Mouse (Mus musculus) kidney, adult 2 months (tissue): ENCODE results near the gene Hmox2. TPM values are rescaled to one million over a fixed set of nuclear protein-coding genes. Genes with fewer than 3 reads are reported as not detected.
A peak's percentile ranks its signal among the peaks of the same experiment; 100 is the strongest.
"Not testable (repeated sequence)": the region's sequence is repeated elsewhere in the genome, so short reads cannot be mapped to it uniquely, and the experiment has no call there.

ENCODE experiments used
- DNase-seq: peaks from one replicate; pipeline ENCODE4 v3.0.0; 2021
- H3K27ac ChIP-seq: fragments of 200-500 bp; 2 replicates; pipeline ENCODE4 v1.5.1; 2012; ENCODE audit warnings: low read depth, low read length, control low read depth, inconsistent platforms; ENCODE audit not compliant: insufficient read depth
- H3K27me3 ChIP-seq: fragments of 200-500 bp; replicated peaks from 2 replicates; pipeline ENCODE4 v1.6.1; 2012; ENCODE audit warnings: mild to moderate bottlenecking, moderate library complexity, low read length, inconsistent platforms; ENCODE audit not compliant: control insufficient read depth, insufficient read depth
- H3K36me3 ChIP-seq: fragments of 200-500 bp; 2 replicates; pipeline ENCODE4 v1.6.1; 2012; ENCODE audit warnings: mild to moderate bottlenecking, moderate library complexity, low read length, inconsistent platforms; ENCODE audit not compliant: control insufficient read depth, insufficient read depth
- H3K4me1 ChIP-seq: fragments of 200-500 bp; 2 replicates; pipeline ENCODE4 v1.6.1; 2011; ENCODE audit warnings: low read length; ENCODE audit not compliant: control insufficient read depth, insufficient read depth
- H3K4me3 ChIP-seq: fragments of 200-500 bp; 2 replicates; pipeline ENCODE4 v1.5.1; 2011; ENCODE audit warnings: mild to moderate bottlenecking, low read depth, low read length, control low read depth; ENCODE audit not compliant: insufficient read depth
- CTCF ChIP-seq: fragments of 200-500 bp; conservative IDR thresholded peaks from 2 replicates; pipeline ENCODE4 v1.5.1; 2011; ENCODE audit warnings: low read depth, mild to moderate bottlenecking, control low read depth, low read length, moderate library complexity, mixed read lengths; ENCODE audit not compliant: insufficient read depth, insufficient read length
- POLR2A ChIP-seq: fragments of 200-500 bp; IDR thresholded peaks from one replicate; pipeline ENCODE4 v1.6.1; 2011; ENCODE audit warnings: low read depth, low read length, control low read depth
- WGBS: fragments of 180-500 bp; shearing (Covaris S2); methylation state at CpG from one replicate; pipeline ENCODE4 v1.1.7; 2018; 5-methylcytosine and 5-hydroxymethylcytosine counted together
- polyA plus RNA-seq: library from polyadenylated mRNA; depleted of rRNA; stranded (reverse); fragments of >200 nt; gene quantifications from 2 replicates; pipeline ENCODE4 v1.2.3, GENCODE M21; 2012

Hmox2 gene
- polyA plus RNA-seq, 1 experiment, result 70.7 TPM

DNA sequence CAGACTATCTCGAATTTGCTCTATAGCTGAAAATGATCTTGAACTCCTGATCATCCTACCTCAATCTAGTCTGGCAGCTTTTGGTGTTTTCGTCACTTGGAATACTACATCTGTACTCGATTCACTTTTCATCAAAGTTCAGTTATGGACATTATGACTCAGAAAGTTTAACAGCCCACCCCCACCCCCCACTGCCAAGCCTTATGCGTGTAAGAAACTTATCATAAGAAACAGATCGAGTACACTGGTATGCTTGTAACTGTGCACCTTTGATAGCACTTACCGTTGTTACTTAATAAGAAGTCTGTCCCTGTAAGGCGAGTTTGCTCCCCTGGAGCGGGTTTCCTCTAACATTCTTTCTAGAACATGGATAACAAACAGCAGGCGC, 43.0 kb upstream of the Hmox2 start:
- peaks cover 12% of the 10 kb centered on the region for H3K4me1 ChIP-seq
- peak overlapping the region; percentile 87 for H3K4me3 ChIP-seq
- no peak for DNase-seq
- TF ChIP-seq CTCF, result no peak
- TF ChIP-seq POLR2A, result no peak
- no peaks in the 10 kb centered on the region; the same call in 1 of the 2 replicates for H3K36me3 ChIP-seq
- H3K27ac ChIP-seq, result peak overlapping the region; percentile 95
- 22% methylated on average over 9 of the region's 9 CpGs for WGBS
- no peaks in the 10 kb centered on the region for H3K27me3 ChIP-seq

DNA sequence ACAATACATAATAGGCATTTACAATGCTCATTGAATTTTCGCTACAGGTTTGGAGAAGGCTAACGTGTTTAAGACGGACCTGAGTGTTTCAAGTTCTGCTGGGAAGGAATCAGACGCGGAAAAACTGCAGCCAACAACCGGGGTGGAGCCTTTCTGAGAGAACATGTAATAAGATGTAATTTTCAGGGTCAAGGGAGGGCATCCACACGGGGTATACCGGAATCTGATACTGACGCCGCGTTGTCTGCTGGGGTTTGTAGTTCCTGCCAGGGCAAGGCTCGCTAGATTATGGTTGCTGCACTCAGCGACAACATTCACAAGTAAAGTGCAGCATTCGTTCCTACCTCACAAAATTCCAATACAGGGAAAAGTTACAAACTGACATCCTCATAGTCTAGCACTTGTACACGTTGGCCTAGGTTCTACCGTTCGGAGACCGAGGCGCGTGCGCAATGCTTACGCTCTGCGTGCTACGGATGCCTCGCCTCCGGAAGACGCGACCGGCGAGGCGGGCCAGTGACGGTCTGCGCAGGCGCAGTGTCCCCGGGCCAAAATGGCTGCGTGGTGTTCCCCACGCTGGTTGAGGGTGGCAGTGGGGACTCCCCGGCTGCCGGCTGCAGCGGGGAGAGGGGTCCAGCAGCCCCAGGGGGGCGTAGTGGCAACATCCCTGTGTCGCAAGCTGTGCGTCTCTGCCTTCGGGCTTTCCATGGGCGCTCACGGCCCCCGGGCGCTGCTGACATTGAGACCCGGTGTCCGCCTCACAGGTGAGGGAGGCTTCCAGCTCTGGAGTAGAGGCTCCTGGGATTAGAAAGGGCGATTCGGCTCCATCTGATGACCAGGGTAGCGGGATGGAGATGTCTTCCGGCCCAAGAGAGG, 42.3 kb upstream of the Hmox2 start:
- Histone ChIP-seq H3K4me1 (peaks cover 8% of the 10 kb centered on the region), H3K27ac (peak overlapping the region; percentile 95), H3K36me3 (peaks cover 2% of the 10 kb centered on the region), H3K4me3 (peak overlapping the region; percentile 87), H3K27me3 (no peaks in the 10 kb centered on the region)
- DNase-seq, result peak; percentile 96
- 1% methylated on average over 54 of the region's 54 CpGs for WGBS
- TF ChIP-seq POLR2A, result peak; percentile 79
- no peak for TF ChIP-seq CTCF

DNA sequence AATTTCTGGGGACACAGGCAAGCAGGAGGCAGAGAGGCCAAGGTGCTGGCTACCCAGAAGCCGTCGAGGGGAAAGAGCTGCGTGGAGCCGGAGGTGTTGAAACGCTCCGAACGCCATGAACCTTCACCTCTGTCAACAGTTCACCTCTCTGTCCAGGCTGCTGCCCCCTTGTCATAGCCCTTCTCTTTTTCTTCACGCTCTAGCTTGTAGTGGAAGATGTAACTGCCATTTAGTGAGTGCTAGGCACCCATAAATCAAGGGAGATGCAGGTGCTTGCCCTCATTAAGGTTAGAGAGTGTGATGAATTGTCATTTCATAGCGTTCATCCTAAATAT, 41.7 kb upstream of the Hmox2 start:
- TF ChIP-seq POLR2A (no peak), CTCF (no peak)
- H3K4me3 ChIP-seq, result peak overlapping the region; percentile 87
- H3K27me3 ChIP-seq, result no peaks in the 10 kb centered on the region
- peak overlapping the region; percentile 40; the same call in 1 of the 2 replicates for H3K27ac ChIP-seq
- no peak for DNase-seq
- H3K4me1 ChIP-seq, result peaks cover 7% of the 10 kb centered on the region
- H3K36me3 ChIP-seq, result peaks cover 4% of the 10 kb centered on the region
- WGBS, result under 1% methylated on average over 9 of the region's 9 CpGs

DNA sequence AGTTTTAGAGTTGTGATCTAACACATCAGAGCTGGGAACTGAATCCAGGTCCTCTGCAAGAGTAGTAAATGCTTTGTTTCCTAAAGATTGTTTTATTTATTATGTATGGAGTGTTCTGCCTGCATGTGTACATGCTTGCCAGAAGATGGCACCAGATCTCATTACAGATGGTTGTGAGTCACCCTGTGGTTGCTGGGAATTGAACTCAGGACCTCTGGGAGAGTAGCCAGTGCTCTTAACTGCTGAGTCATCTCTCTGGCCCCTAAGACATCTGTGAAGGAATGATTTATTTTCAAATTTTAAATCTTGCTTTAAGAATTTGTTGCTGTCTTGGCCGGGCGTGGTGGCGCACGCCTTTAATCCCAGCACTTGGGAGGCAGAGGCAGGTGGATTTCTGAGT, 36.8 kb upstream of the Hmox2 start:
- not testable (repeated sequence) for H3K4me1 ChIP-seq, H3K4me3 ChIP-seq, H3K27me3 ChIP-seq, H3K27ac ChIP-seq, DNase-seq
- TF ChIP-seq CTCF, result 0 out of 2 replicates have a peak, but pooled peaks have one; percentile 5
- 100% methylated on average over 4 of the region's 4 CpGs for WGBS
- peaks cover 14% of the 10 kb centered on the region for H3K36me3 ChIP-seq

DNA sequence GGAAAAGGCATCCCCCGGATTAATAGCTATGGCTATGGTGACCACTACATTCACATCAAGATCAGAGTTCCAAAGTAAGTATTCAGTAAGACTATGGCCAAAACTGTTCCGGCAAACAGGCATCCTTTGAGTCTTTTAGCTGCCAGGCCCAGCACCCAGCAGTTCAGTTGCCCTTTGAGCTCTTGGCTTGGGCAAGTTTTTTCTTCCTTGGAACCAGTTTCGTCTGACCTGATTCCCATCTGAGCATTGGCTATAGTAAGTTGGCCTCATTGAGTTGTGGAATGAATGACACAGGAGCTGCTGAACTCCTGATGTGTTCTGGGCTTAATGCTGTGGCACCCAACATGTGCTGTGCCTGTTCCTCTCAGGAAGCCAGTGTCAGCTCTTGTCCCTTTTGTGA, 24.9 kb upstream of the Hmox2 start:
- peaks cover 3% of the 10 kb centered on the region; the same call in 1 of the 2 replicates for H3K4me1 ChIP-seq
- H3K27me3 ChIP-seq, result no peaks in the 10 kb centered on the region
- WGBS, result 64% methylated on average over 3 of the region's 3 CpGs
- no peak overlapping the region for H3K4me3 ChIP-seq
- H3K36me3 ChIP-seq, result peaks cover 13% of the 10 kb centered on the region
- peak; percentile 80 for DNase-seq
- no peak overlapping the region for H3K27ac ChIP-seq
- TF ChIP-seq CTCF, result no peak

DNA sequence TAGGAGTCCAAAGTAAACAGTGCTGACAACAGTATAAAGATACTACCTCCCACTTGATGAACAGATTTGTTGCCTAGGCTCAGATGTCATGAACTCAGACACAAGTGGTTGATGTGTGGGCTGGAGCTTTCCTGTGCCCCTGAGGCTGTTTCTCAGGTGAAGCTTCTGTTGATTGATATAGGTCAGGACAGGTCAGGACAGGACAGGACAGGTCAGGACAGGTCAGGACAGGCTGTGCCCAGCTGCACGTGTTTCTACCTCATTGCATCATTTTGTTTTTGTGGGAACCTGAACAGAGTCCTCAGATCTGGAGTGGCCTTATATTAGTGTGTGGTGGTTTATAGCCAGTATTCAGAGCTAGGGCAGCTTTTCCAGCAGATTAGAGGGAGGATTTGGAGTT, 23.5 kb upstream of the Hmox2 start:
- 21% methylated on average over 1 of the region's 1 CpGs for WGBS
- Histone ChIP-seq H3K4me1 (peaks cover 3% of the 10 kb centered on the region; the same call in 1 of the 2 replicates), H3K4me3 (no peak overlapping the region), H3K27ac (no peak overlapping the region), H3K27me3 (no peaks in the 10 kb centered on the region), H3K36me3 (peaks cover 8% of the 10 kb centered on the region)
- TF ChIP-seq POLR2A, result no peak
- no peak for TF ChIP-seq CTCF
- DNase-seq, result no peak

DNA sequence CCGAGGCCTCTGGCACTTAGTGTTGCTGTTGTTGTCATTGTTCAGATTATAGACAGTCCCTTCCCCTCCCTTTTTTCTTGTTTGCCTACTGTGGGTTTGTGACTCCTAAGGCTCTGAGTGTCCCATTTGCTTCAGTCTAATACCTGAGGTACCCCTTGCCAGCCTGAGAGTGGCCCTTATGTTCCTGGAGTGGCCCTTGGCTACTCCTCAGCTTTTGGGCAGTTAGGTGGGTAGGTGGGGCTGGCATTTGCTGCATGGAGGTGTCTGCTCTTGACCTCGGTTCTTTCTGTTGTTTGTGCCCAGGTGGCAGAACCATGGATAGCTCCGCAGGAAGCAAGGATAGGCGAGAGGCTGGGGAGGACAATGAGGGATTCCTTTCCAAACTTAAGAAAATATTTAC, 20.6 kb upstream of the Hmox2 start:
- peaks cover 3% of the 10 kb centered on the region; the same call in 1 of the 2 replicates for H3K36me3 ChIP-seq
- H3K4me3 ChIP-seq, result no peak overlapping the region
- H3K27me3 ChIP-seq, result no peaks in the 10 kb centered on the region
- no peak overlapping the region for H3K27ac ChIP-seq
- DNase-seq, result no peak
- TF ChIP-seq CTCF, result no peak
- 68% methylated on average over 4 of the region's 4 CpGs for WGBS
- H3K4me1 ChIP-seq, result peaks cover 3% of the 10 kb centered on the region; the same call in 1 of the 2 replicates
